Mouse (Mus musculus) lung, postnatal 25 days (tissue): ENCODE results near the gene Iqschfp.
A peak's percentile ranks its signal among the peaks of the same experiment; 100 is the strongest.

Experiments
- DNase-seq: peaks from one replicate; pipeline ENCODE4 v3.0.0; 2022; ENCODE audit warnings: low spot score

Gene Iqschfp

GRCm38 (mm10) chr3:68434435-68434834 lies 542.4 kb downstream of the Iqschfp start:
- DNase-seq: no peak

GRCm38 (mm10) chr3:68434897-68435296 lies 542.9 kb downstream of the Iqschfp start:
- no peak for DNase-seq

GRCm38 (mm10) chr3:68448480-68448879 lies 556.4 kb downstream of the Iqschfp start:
- no peak for DNase-seq

GRCm38 (mm10) chr3:68451634-68452033 lies 559.6 kb downstream of the Iqschfp start:
- DNase-seq: no peak

GRCm38 (mm10) chr3:68453266-68453665 lies 561.2 kb downstream of the Iqschfp start:
- peak; percentile 52 for DNase-seq

- peak; percentile 37 for DNase-seq
Observed at GRCm38 (mm10) chr3:68453719-68454455, 561.9 kb downstream of the Iqschfp start.

GRCm38 (mm10) chr3:68466643-68467042 lies 574.6 kb downstream of the Iqschfp start:
- DNase-seq: no peak

GRCm38 (mm10) chr3:68467941-68468687 lies 576.1 kb downstream of the Iqschfp start:
- no peak for DNase-seq

GRCm38 (mm10) chr3:68469643-68470042 lies 577.6 kb downstream of the Iqschfp start:
- no peak for DNase-seq

- DNase-seq: no peak
Observed at GRCm38 (mm10) chr3:68470061-68470460, 578.0 kb downstream of the Iqschfp start.

GRCm38 (mm10) chr3:68470622-68471021 lies 578.6 kb downstream of the Iqschfp start:
- DNase-seq: no peak

GRCm38 (mm10) chr3:68476336-68476735 lies 584.3 kb downstream of the Iqschfp start:
- DNase-seq: no peak

- peak; percentile 26 for DNase-seq
Observed at GRCm38 (mm10) chr3:68477478-68477877, 585.4 kb downstream of the Iqschfp start.

- no peak for DNase-seq
Observed at GRCm38 (mm10) chr3:68479266-68479665, 587.2 kb downstream of the Iqschfp start.

- no peak for DNase-seq
Observed at GRCm38 (mm10) chr3:68483517-68483916, 591.5 kb downstream of the Iqschfp start.

GRCm38 (mm10) chr3:68484021-68484420 lies 592.0 kb downstream of the Iqschfp start:
- no peak for DNase-seq

- no peak for DNase-seq
Observed at GRCm38 (mm10) chr3:68484561-68484960, 592.5 kb downstream of the Iqschfp start.

- DNase-seq: no peak
Observed at GRCm38 (mm10) chr3:68487621-68488020, 595.6 kb downstream of the Iqschfp start.

- DNase-seq: peak; percentile 24
Observed at GRCm38 (mm10) chr3:68488316-68488715, 596.3 kb downstream of the Iqschfp start.

- DNase-seq: no peak
Observed at GRCm38 (mm10) chr3:68491516-68491915, 599.5 kb downstream of the Iqschfp start.

- no peak for DNase-seq
Observed at GRCm38 (mm10) chr3:68492066-68492465, 600.0 kb downstream of the Iqschfp start.

GRCm38 (mm10) chr3:68492513-68492912 lies 600.5 kb downstream of the Iqschfp start:
- DNase-seq: peak; percentile 45

- peak; percentile 78 for DNase-seq
Observed at GRCm38 (mm10) chr3:68493170-68493585, 601.1 kb downstream of the Iqschfp start.
